Mouse (Mus musculus) retina, postnatal 1 day (tissue): Measurements from ENCODE around the gene Clmp.
"Not testable (repeated sequence)": the region's sequence is repeated elsewhere in the genome, so short reads cannot be mapped to it uniquely, and the experiment has no call there.

Source experiments
- DNase-seq: peaks from one replicate; pipeline ENCODE4 v3.0.0-alpha.2; 2012

The Clmp gene

GRCm38 (mm10) chr9:40804576-40804975 is 118.8 kb downstream of the Clmp start:
- not testable (repeated sequence) for DNase-seq

GRCm38 (mm10) chr9:40805263-40805662 is 119.5 kb downstream of the Clmp start:
- peak; percentile 90 for DNase-seq

GRCm38 (mm10) chr9:40806440-40807288 is 120.9 kb downstream of the Clmp start:
- DNase-seq: peak; percentile 82

- DNase-seq: no peak
These were observed 121.6 kb downstream of the Clmp start for GRCm38 (mm10) chr9:40807289-40807920.

- peak; percentile 61 for DNase-seq
These were observed 122.5 kb downstream of the Clmp start for GRCm38 (mm10) chr9:40808061-40808906.

GRCm38 (mm10) chr9:40808907-40809280 is 123.1 kb downstream of the Clmp start:
- no peak for DNase-seq

- DNase-seq: no peak
These were observed 126.1 kb downstream of the Clmp start for GRCm38 (mm10) chr9:40811860-40812259.

GRCm38 (mm10) chr9:40814060-40814459 is 128.3 kb downstream of the Clmp start:
- no peak for DNase-seq

GRCm38 (mm10) chr9:40817325-40818028 is 131.7 kb downstream of the Clmp start:
- no peak for DNase-seq

- DNase-seq: no peak
These were observed 139.8 kb downstream of the Clmp start for GRCm38 (mm10) chr9:40825601-40826000.

GRCm38 (mm10) chr9:40827366-40827765 is 141.6 kb downstream of the Clmp start:
- DNase-seq: no peak

- DNase-seq: peak; percentile 82
These were observed 148.8 kb downstream of the Clmp start for GRCm38 (mm10) chr9:40834569-40834968.
